Mouse (Mus musculus): ENCODE results near the gene Tmem274. TPM values are rescaled to one million over a fixed set of nuclear protein-coding genes. Genes with fewer than 3 reads are reported as not detected.

The Tmem274 gene
- total RNA-seq, 2 experiments from 2014 or later = not detected

- intact Hi-C loops (cut with DNase I) = no loop called here
Measured at GRCm38 (mm10) chr4:149463435-149463950, 13.7 kb upstream of the Tmem274 start.

GRCm38 (mm10) chr4:149469557-149469956 lies 7.6 kb upstream of the Tmem274 start:
- DNase-seq = no peak
- intact Hi-C loops (cut with DNase I) = no loop called here

More at GRCm38 (mm10) chr4:149463435-149463950, 13.7 kb upstream of the Tmem274 start:
- DNase-seq = no peak

- no peak for DNase-seq
- intact Hi-C loops (cut with DNase I) = no loop called here
Measured at GRCm38 (mm10) chr4:149475096-149475495, 2.1 kb upstream of the Tmem274 start.

GRCm38 (mm10) chr4:149484566-149484965 lies 7.4 kb downstream of the Tmem274 start:
- intact Hi-C loops (cut with DNase I) = loop anchor here (5.0 to 10.0 kb wide), 2 partner anchors 67 to 340 kb away; no protein-coding TSS in a partner anchor
- no peak for DNase-seq

GRCm38 (mm10) chr4:149485053-149485824 lies 8.1 kb downstream of the Tmem274 start, which contains the start of the genes Nmnat1 and Lzic:
Gene Nmnat1 (minus strand): TSS chr4:149485202.
Gene Lzic (plus strand): TSS chr4:149485229.
- intact Hi-C loops (cut with DNase I) = loop anchor here (10.0 kb wide), 1 partner anchor 340 kb away; no protein-coding TSS in a partner anchor
- peak; percentile 96 to 97 for DNase-seq

- peak; percentile 50 to 56 for DNase-seq
- intact Hi-C loops (cut with DNase I) = loop anchor here (1.0 to 10.0 kb wide), 2 partner anchors 57 to 341 kb away; no protein-coding TSS in a partner anchor
Measured at GRCm38 (mm10) chr4:149485825-149486206, 8.6 kb downstream of the Tmem274 start.

- DNase-seq = no peak
- intact Hi-C loops (cut with DNase I) = loop anchor here (10.0 kb wide), 1 partner anchor 343 kb away; no protein-coding TSS in a partner anchor
Measured at GRCm38 (mm10) chr4:149487729-149488128, 10.6 kb downstream of the Tmem274 start.

- intact Hi-C loops (cut with DNase I) = loop anchor here (10.0 kb wide), 1 partner anchor 345 kb away; no protein-coding TSS in a partner anchor
- DNase-seq = peak; percentile 70 to 72
Measured at GRCm38 (mm10) chr4:149489415-149490240, 12.4 kb downstream of the Tmem274 start.

GRCm38 (mm10) chr4:149491151-149491550 lies 14.0 kb downstream of the Tmem274 start:
- DNase-seq = no peak
- intact Hi-C loops (cut with DNase I) = no loop called here

GRCm38 (mm10) chr4:149496612-149497011 lies 19.4 kb downstream of the Tmem274 start:
- intact Hi-C loops (cut with DNase I) = loop anchor here (5.0 kb wide), 1 partner anchor 116 kb away; no protein-coding TSS in a partner anchor
- no peak for DNase-seq

- no peak for DNase-seq
- intact Hi-C loops (cut with DNase I) = loop anchor here (5.0 kb wide), 1 partner anchor 113 kb away; no protein-coding TSS in a partner anchor
Measured at GRCm38 (mm10) chr4:149498901-149499300, 21.7 kb downstream of the Tmem274 start.

GRCm38 (mm10) chr4:149499790-149500189 lies 22.6 kb downstream of the Tmem274 start:
- DNase-seq = no peak
- intact Hi-C loops (cut with DNase I) = loop anchor here (2.0 to 5.0 kb wide), 2 partner anchors 43 to 113 kb away; no protein-coding TSS in a partner anchor

- intact Hi-C loops (cut with DNase I) = no loop called here
- no peak for DNase-seq
Measured at GRCm38 (mm10) chr4:149504363-149504762, 27.2 kb downstream of the Tmem274 start.

- DNase-seq = no peak
- intact Hi-C loops (cut with DNase I) = no loop called here
Measured at GRCm38 (mm10) chr4:149504858-149505257, 27.7 kb downstream of the Tmem274 start.

- intact Hi-C loops (cut with DNase I) = no loop called here
- no peak for DNase-seq
Measured at GRCm38 (mm10) chr4:149505261-149505967, 28.2 kb downstream of the Tmem274 start.

GRCm38 (mm10) chr4:149506904-149507303 lies 29.7 kb downstream of the Tmem274 start:
- intact Hi-C loops (cut with DNase I) = no loop called here
- DNase-seq = no peak

GRCm38 (mm10) chr4:149511221-149511646 lies 34.1 kb downstream of the Tmem274 start:
- intact Hi-C loops (cut with DNase I) = no loop called here
- DNase-seq = no peak

- intact Hi-C loops (cut with DNase I) = no loop called here
- no peak for DNase-seq
Measured at GRCm38 (mm10) chr4:149512072-149512471, 34.9 kb downstream of the Tmem274 start.

GRCm38 (mm10) chr4:149515706-149516105 lies 38.5 kb downstream of the Tmem274 start:
- intact Hi-C loops (cut with DNase I) = no loop called here
- no peak for DNase-seq

GRCm38 (mm10) chr4:149517868-149518340 lies 40.7 kb downstream of the Tmem274 start, which contains the start of gene Ctnnbip1:
Gene Ctnnbip1 (plus strand): TSS chr4:149518236.
- intact Hi-C loops (cut with DNase I) = no loop called here
- DNase-seq = peak; percentile 97 to 98

Data from heart, postnatal 10 days (tissue).